Mouse (Mus musculus) E14TG2a.4 (cell line): ENCODE data around the gene Clec18a.

Source experiments
- H3K27me3 ChIP-seq: 2 replicates; pipeline ENCODE4 v1.6.1; 2014; ENCODE audit warnings: low read length, control low read depth; ENCODE audit not compliant: insufficient read depth
- H3K36me3 ChIP-seq: 2 replicates; pipeline ENCODE4 v1.6.1; 2014; ENCODE audit warnings: low read length, control low read depth; ENCODE audit not compliant: insufficient read depth
- H3K4me1 ChIP-seq: replicated peaks from 2 replicates; pipeline ENCODE4 v1.6.1; 2014; ENCODE audit warnings: low read depth, low read length, control low read depth
- H3K4me3 ChIP-seq: replicated peaks from 2 replicates; pipeline ENCODE4 v1.5.1; 2014; ENCODE audit warnings: mild to moderate bottlenecking, low read length
- H3K9me3 ChIP-seq: 2 replicates; pipeline ENCODE4 v1.6.1; 2014; ENCODE audit warnings: low read length, control low read depth
- CTCF ChIP-seq: conservative IDR thresholded peaks from 2 replicates; pipeline ENCODE4 v1.5.1; 2014; ENCODE audit warnings: low read length
- NANOG ChIP-seq: IDR thresholded peaks from 2 replicates; pipeline ENCODE4 v1.6.1; 2014; ENCODE audit warnings: borderline replicate concordance, low read length, mixed read lengths
- POU5F1 ChIP-seq: IDR thresholded peaks from 2 replicates; pipeline ENCODE4 v1.6.1; 2014; ENCODE audit warnings: low read length, borderline replicate concordance

Clec18a gene

DNA sequence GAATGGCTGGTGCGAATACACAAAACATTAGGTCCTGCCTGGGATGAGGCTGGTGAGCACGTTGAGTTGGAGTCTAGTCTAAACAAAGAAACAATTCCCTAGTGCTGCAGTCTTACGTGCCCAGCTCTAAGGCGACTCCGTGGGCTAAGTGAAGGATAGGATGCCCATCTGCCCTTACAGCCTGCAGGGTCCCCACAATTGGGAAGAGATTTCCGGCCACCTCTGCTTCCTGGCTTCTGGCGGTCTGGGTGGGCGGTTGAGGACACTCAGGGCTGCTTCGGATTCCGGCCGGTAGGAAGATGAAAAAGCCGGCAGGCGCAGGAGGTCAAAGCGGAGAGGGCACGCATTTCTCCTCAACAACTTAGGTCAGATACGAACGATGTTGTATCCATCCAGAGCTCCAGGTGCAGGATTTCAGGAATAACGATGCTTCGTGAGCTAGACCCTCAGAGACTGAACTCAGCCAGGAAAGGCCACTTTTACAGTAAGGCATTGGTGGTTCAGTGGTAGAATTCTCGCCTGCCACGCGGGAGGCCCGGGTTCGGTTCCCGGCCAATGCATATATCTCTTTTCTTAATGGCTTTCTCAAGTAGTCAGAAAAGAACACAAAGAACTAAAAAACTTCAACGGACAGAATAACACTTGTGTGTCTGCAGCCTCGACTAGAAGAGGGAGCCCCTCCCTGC, 30.0 kb downstream of the Clec18a start:
- Histone ChIP-seq H3K9me3 (no peaks in the 10 kb centered on the region), H3K36me3 (peaks cover 18% of the 10 kb centered on the region), H3K4me3 (peak overlapping the region; percentile 85), H3K27me3 (peaks cover 28% of the 10 kb centered on the region), H3K4me1 (peaks cover 59% of the 10 kb centered on the region)
- TF ChIP-seq CTCF (no peak), POU5F1 (no peak), NANOG (no peak)

DNA sequence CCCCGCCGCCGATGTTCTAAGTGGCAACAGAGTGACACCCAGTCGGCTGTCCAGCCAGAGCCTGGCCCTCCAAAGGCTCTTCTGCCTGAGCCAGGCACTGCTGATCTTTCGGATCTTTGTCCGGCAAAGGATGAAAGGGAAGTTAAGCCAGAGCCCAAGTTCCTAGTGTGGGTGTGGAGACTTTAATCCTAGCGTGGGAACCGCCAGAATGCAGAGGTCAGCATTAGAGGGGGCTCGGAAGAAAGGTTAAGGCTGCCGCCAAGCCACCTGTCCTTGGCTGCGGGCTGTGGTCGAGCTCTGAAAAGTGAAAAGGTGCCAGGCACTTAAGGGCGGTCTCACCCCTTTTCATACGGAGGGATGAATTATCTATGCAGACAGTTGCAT, 30.5 kb downstream of the Clec18a start:
- Histone ChIP-seq H3K27me3 (peaks cover 25% of the 10 kb centered on the region), H3K4me3 (peak overlapping the region; percentile 85), H3K4me1 (peaks cover 56% of the 10 kb centered on the region), H3K9me3 (no peaks in the 10 kb centered on the region), H3K36me3 (peaks cover 20% of the 10 kb centered on the region)
- TF ChIP-seq POU5F1 (no peak), CTCF (no peak), NANOG (no peak)

DNA sequence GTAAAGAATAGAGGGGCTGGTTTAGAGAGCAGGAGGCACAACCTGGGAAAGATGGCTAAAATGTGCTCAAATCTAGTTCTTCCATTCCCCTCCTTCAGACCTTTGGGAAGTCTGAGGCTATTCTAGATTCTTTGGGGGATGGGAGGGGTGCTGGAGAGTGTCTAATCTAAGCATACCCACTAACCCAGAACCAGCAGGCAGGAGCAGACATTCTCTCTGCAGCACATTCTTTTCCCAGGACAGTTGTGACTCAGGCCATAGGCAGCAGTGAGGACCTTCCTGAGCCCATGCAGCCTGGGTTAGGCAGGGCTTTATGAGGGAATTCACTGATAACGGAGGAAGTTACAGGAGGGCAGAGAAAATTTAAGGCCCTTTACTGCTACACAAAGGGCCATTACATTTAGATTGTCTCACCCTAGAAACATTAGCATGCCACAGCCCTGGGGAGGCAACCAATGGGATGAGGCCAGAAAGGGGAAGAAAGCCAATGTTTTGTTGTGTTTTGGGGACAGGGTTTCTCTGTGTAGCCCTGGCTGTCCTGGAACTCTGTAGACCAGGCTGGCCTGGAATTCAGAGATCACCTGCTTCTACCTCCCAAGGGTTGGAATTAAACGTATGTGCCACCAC, 33.2 kb downstream of the Clec18a start:
- H3K27me3 ChIP-seq, result peaks cover 19% of the 10 kb centered on the region
- no peak for TF ChIP-seq CTCF
- TF ChIP-seq POU5F1, result no peak
- TF ChIP-seq NANOG, result no peak
- no peaks in the 10 kb centered on the region for H3K9me3 ChIP-seq
- H3K4me3 ChIP-seq, result no peak overlapping the region; the same call in 1 of the 2 replicates
- H3K36me3 ChIP-seq, result peaks cover 40% of the 10 kb centered on the region
- H3K4me1 ChIP-seq, result peaks cover 70% of the 10 kb centered on the region

DNA sequence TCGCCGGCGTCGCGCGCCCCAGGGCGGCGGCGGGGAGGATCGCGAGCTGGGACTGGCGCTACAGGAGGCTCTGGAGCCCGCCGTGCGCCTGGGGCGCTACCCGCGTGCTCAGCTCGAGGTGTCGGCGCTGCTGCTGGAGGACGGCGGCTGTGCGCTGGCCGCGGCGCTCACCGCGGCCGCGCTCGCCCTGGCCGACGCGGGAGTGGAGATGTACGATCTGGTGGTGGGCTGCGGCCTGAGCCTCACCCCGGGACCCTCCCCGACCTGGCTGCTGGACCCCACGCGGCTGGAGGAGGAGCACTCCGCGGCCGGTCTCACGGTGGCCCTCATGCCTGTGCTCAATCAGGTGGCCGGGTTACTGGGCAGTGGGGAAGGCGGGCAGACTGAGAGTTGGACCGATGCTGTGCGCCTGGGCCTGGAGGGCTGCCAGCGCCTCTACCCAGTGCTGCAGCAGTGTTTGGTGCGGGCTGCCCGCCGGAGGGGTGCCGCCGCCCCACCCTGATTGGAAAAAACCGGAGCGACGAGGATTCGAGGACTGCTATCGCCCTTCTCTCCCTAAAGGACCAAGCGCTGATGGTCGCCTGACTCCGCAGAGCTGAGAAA, 35.4 kb downstream of the Clec18a start:
- Histone ChIP-seq H3K36me3 (peaks cover 62% of the 10 kb centered on the region), H3K27me3 (peaks cover 16% of the 10 kb centered on the region), H3K9me3 (no peaks in the 10 kb centered on the region), H3K4me1 (peaks cover 62% of the 10 kb centered on the region), H3K4me3 (peak overlapping the region; percentile 95)
- TF ChIP-seq CTCF (no peak), POU5F1 (no peak), NANOG (no peak)

DNA sequence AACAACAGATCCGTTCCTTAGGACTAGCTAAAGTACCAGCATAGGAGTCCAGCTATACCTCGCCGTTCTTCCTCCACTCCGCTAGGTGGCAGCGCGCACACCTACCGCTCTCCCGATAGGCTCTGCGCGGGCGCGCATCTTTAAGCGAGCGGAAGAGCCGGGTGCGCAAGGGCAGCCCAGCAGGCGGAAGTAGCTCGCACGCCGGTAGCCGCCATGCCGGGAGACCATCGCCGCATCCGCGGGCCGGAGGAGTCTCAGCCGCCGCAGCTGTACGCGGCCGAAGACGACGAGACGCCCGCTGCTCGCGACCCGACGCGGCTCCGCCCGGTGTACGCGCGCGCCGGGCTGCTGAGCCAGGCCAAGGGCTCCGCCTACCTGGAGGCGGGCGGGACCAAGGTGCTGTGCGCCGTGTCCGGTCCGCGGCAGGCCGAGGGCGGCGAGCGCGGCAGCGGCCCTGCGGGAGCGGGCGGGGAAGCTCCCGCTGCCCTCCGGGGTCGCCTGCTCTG, 36.0 kb downstream of the Clec18a start, which contains the start of gene Exosc6:
Gene Exosc6, plus strand, starts transcription at position 182 of the 506 bp plus-strand sequence.
- H3K4me1 ChIP-seq, result peaks cover 57% of the 10 kb centered on the region
- H3K27me3 ChIP-seq, result peaks cover 12% of the 10 kb centered on the region
- H3K36me3 ChIP-seq, result peaks cover 68% of the 10 kb centered on the region
- TF ChIP-seq CTCF, result peak; percentile 59
- no peak for TF ChIP-seq NANOG
- H3K9me3 ChIP-seq, result no peaks in the 10 kb centered on the region
- peak within 1 kb of the TSS; percentile 95 for H3K4me3 ChIP-seq

DNA sequence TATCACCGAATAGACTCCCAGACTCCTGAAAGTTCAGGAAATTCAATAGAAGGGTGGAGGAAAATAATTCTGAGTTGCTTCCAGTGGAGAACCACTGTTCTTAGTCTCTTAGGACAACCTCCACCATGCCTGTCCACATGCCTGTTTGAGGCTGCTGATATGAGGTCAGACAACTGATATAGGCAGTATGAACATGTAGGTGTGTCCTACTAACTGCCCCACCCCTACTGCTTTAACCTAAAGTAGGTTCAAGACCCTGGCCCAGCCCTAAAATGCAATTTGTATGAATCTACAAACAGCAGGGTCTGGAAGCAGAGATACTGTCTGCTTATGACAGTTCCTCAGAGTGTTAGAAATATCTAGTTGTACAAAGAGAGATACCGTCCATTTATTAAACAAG, 36.6 kb downstream of the Clec18a start:
- peaks cover 74% of the 10 kb centered on the region for H3K36me3 ChIP-seq
- peak overlapping the region; percentile 95; the same call in 1 of the 2 replicates for H3K4me3 ChIP-seq
- no peaks in the 10 kb centered on the region for H3K9me3 ChIP-seq
- H3K27me3 ChIP-seq, result peaks cover 6% of the 10 kb centered on the region
- TF ChIP-seq POU5F1 (no peak), CTCF (no peak), NANOG (no peak)
- peaks cover 52% of the 10 kb centered on the region for H3K4me1 ChIP-seq

DNA sequence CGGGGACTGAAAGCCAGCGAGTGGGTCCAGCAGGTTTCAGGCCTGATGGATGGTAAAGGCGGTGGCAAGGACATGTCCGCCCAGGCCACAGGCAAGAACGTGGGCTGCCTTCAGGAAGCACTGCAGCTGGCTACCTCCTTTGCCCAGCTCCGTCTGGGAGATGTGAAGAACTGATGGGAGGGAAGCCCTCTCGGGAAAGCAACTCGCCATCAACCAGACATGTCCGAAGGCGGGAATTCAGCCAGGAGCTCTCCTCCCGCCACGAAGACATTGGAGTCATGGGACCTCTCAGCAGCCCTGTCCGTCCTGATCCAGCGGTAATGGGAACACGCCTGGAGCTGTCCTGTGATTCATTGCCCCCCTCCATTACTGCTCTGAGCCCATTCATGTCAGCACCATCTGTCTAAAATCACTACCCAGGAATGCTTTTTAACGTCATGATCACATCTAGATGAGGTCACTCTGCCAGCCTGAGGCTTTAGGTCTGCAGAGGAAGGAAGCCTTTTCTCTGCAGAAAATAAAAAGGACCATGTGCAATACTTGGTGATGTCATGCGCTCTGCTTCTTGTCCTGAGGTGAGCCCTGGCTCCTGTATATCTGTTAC, 37.1 kb downstream of the Clec18a start:
- TF ChIP-seq NANOG (no peak), CTCF (no peak), POU5F1 (no peak)
- Histone ChIP-seq H3K4me3 (peak overlapping the region; percentile 17; the same call in 1 of the 2 replicates), H3K36me3 (peaks cover 79% of the 10 kb centered on the region), H3K27me3 (peaks cover under 1% of the 10 kb centered on the region; the same call in 1 of the 2 replicates), H3K9me3 (no peaks in the 10 kb centered on the region), H3K4me1 (peaks cover 49% of the 10 kb centered on the region)

DNA sequence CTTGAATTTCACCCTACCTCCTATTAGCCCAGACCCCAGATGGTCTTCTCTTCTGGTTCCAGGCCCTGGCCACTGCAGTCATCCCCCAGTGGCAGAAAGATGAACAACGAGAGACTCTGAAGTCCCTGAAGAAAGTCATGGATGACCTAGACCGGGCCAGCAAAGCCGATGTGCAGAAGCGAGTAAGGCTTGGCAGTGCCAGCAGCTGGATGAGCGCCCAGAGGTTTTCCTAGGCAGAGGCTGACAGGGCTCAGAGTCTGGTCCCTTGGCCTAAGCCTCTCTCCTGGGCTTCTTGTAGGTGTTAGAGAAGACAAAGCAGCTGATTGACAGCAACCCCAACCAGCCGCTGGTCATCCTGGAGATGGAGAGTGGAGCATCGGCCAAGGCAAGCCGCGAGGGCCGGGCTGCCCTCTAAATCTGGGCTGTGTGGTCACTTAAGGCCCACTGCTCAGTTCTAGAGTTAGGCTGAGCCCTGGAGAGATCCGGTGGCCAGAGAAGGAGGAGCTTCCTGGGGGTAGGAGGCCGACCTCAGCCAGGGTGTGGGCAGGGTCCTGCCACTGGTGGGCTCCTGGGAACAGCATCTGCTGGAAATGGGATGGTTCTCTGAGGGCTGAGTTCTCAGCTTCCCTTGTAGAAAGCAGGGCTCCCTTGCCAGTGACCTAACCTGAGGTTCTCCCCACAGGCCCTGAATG, 38.3 kb downstream of the Clec18a start:
- H3K4me1 ChIP-seq, result peaks cover 41% of the 10 kb centered on the region
- H3K4me3 ChIP-seq, result no peak overlapping the region
- no peaks in the 10 kb centered on the region for H3K27me3 ChIP-seq
- peaks cover 89% of the 10 kb centered on the region for H3K36me3 ChIP-seq
- no peaks in the 10 kb centered on the region for H3K9me3 ChIP-seq
- TF ChIP-seq POU5F1, result no peak
- 0 out of 2 replicates have a peak, but pooled peaks have one; percentile 14 for TF ChIP-seq CTCF
